Comparison of ENCODE assay signal across 9 mouse cellular contexts in genomic region chr14:19738094-19738843, GRCm38 (mm10). TPM values are rescaled to one million over a fixed set of nuclear protein-coding genes. Genes with fewer than 3 reads are reported as not detected.
DNase-seq lines count a peak whose midpoint lies in the region; ATAC-seq and TF ChIP-seq lines count a peak whose summit lies in the region.
"Had no signal": no experiment of that assay in that cellular context is flagged by ENCODE, and none has a peak within 500 bp of the region (broad histone marks: within the 10 kb centered on the region; RNA-seq: fewer than 3 reads in every experiment).

No protein-coding gene starts in this region.

- peak; percentile 94 for DNase-seq in kidney, postnatal 0 days (ENCODE audit: low spot score)
- no peak for DNase-seq in left cerebral cortex, postnatal 4 days
- DNase-seq in ovary, postnatal 10 days (ENCODE audit: low spot score): no peak
- DNase-seq in urinary bladder, postnatal 10 days (ENCODE audit: low spot score): no peak

- H3K9ac ChIP-seq in heart, embryonic 13.5 days: no peak overlapping the region
- H3K9ac ChIP-seq in heart, embryonic 12.5 days: no peak overlapping the region
- no peak overlapping the region for H3K9ac ChIP-seq in embryonic facial prominence, embryonic 15.5 days
- no peak overlapping the region for H3K9ac ChIP-seq in kidney, postnatal 0 days (ENCODE audit: low read depth, low read length)

- H3K4me3 ChIP-seq in heart, embryonic 13.5 days: no peak overlapping the region
- H3K4me3 ChIP-seq in heart, embryonic 12.5 days: no peak overlapping the region
- H3K4me3 ChIP-seq in embryonic facial prominence, embryonic 15.5 days (replicated peaks): no peak overlapping the region
- no peak overlapping the region for H3K4me3 ChIP-seq in kidney, postnatal 0 days (replicated peaks; ENCODE audit: low read depth, low read length)
- no peak overlapping the region for H3K4me3 ChIP-seq in myocyte

- intact Hi-C loops in left cerebral cortex, postnatal 4 days (cut with DNase I): no loop called here

- peaks cover 17% of the 10 kb centered on the region for H3K4me1 ChIP-seq in heart, embryonic 13.5 days
- H3K4me1 ChIP-seq in heart, embryonic 12.5 days (replicated peaks): peaks cover 14% of the 10 kb centered on the region
- H3K4me1 ChIP-seq in embryonic facial prominence, embryonic 15.5 days: peaks cover 19% of the 10 kb centered on the region
- peaks cover 8% of the 10 kb centered on the region for H3K4me1 ChIP-seq in kidney, postnatal 0 days (replicated peaks; ENCODE audit: insufficient read depth, low read length)

- TF ChIP-seq CTCF in kidney, postnatal 0 days (IDR thresholded peaks at IDR 0.05; ENCODE audit: low read depth): no peak

- H3K27me3 ChIP-seq in heart, embryonic 13.5 days (replicated peaks): no peaks in the 10 kb centered on the region
- H3K27me3 ChIP-seq in heart, embryonic 12.5 days (replicated peaks): no peaks in the 10 kb centered on the region
- H3K27me3 ChIP-seq in embryonic facial prominence, embryonic 15.5 days: no peaks in the 10 kb centered on the region
- no peaks in the 10 kb centered on the region for H3K27me3 ChIP-seq in kidney, postnatal 0 days (ENCODE audit: insufficient read depth, low read length)
- H3K27me3 ChIP-seq in myocyte (ENCODE audit: control insufficient read depth, insufficient read depth, insufficient read length): no peaks in the 10 kb centered on the region

- WGBS in heart, embryonic 13.5 days: 43% methylated on average over 5 of the region's 5 CpGs
- WGBS in heart, embryonic 12.5 days: 44% methylated on average over 5 of the region's 5 CpGs
- WGBS in embryonic facial prominence, embryonic 15.5 days: 23% methylated on average over 5 of the region's 5 CpGs
- 24% methylated on average over 5 of the region's 5 CpGs for WGBS in kidney, postnatal 0 days

- no peak for ATAC-seq in heart, embryonic 13.5 days (ENCODE audit: extremely low read depth, insufficient number of reproducible peaks, low FRiP score, low TSS enrichment)
- no peak for ATAC-seq in heart, embryonic 12.5 days (ENCODE audit: insufficient number of reproducible peaks, low FRiP score)
- ATAC-seq in embryonic facial prominence, embryonic 15.5 days (ENCODE audit: insufficient number of reproducible peaks, low FRiP score, low TSS enrichment, low read depth): 0 out of 2 replicates have a peak, but pooled peaks have one; percentile 43
- ATAC-seq in kidney, postnatal 0 days (replicated peaks; ENCODE audit: low FRiP score, low read depth): peak; percentile 70

- no peaks in the 10 kb centered on the region for H3K79me2 ChIP-seq in myocyte (ENCODE audit: control insufficient read depth, insufficient read depth)

- TF ChIP-seq POLR2A in myocyte (IDR thresholded peaks at IDR 0.05; ENCODE audit: insufficient read length, low read depth): no peak

- no peaks in the 10 kb centered on the region for H3K36me3 ChIP-seq in heart, embryonic 13.5 days
- H3K36me3 ChIP-seq in heart, embryonic 12.5 days: no peaks in the 10 kb centered on the region
- no peaks in the 10 kb centered on the region for H3K36me3 ChIP-seq in embryonic facial prominence, embryonic 15.5 days
- H3K36me3 ChIP-seq in kidney, postnatal 0 days (ENCODE audit: insufficient read depth, low read length): no peaks in the 10 kb centered on the region
- no peaks in the 10 kb centered on the region for H3K36me3 ChIP-seq in myocyte (ENCODE audit: control insufficient read depth, insufficient read depth)

- H3K4me2 ChIP-seq in heart, embryonic 13.5 days: no peak overlapping the region
- no peak overlapping the region for H3K4me2 ChIP-seq in heart, embryonic 12.5 days
- no peak overlapping the region for H3K4me2 ChIP-seq in embryonic facial prominence, embryonic 15.5 days (replicated peaks)
- no peak overlapping the region for H3K4me2 ChIP-seq in kidney, postnatal 0 days (ENCODE audit: low read length)
- peak overlapping the region; percentile 56 for H3K4me2 ChIP-seq in myocyte (ENCODE audit: low read depth)

- no peaks in the 10 kb centered on the region for H3K9me3 ChIP-seq in heart, embryonic 13.5 days
- no peaks in the 10 kb centered on the region for H3K9me3 ChIP-seq in heart, embryonic 12.5 days (replicated peaks)
- no peaks in the 10 kb centered on the region for H3K9me3 ChIP-seq in embryonic facial prominence, embryonic 15.5 days (replicated peaks)
- no peaks in the 10 kb centered on the region for H3K9me3 ChIP-seq in kidney, postnatal 0 days (replicated peaks; ENCODE audit: low read length)

- no peak overlapping the region for H3ac ChIP-seq in myocyte (ENCODE audit: control insufficient read depth, insufficient read length)

- H3K27ac ChIP-seq in heart, embryonic 13.5 days (replicated peaks): peak overlapping the region; percentile 65
- H3K27ac ChIP-seq in heart, embryonic 12.5 days (ENCODE audit: poor library complexity, severe bottlenecking): no peak overlapping the region
- H3K27ac ChIP-seq in embryonic facial prominence, embryonic 15.5 days (replicated peaks): peak overlapping the region; percentile 72
- peak overlapping the region; percentile 68; the same call in 1 of the 2 replicates for H3K27ac ChIP-seq in kidney, postnatal 0 days
- H3K27ac ChIP-seq: macrophage had no signal

TF ChIP-seq in myocyte, 11 proteins besides CTCF, POLR2A, EP300 and RAD21:
- peak in 1 of 3 experiments; percentile 50 for TF ChIP-seq MYOD1 (IDR thresholded peaks at IDR 0.05; ENCODE audit: control insufficient read depth in 1 of 3, insufficient read length in 2 of 3, low read depth in 2 of 3)
- TF ChIP-seq SRF (IDR thresholded peaks at IDR 0.05; ENCODE audit: control insufficient read depth, insufficient read length, low read depth): no peak
TF ChIP-seq in myocyte: peak in this region for 1.

RNA-seq across cellular contexts. Expression of gene Nid2, which starts 12.8 kb away (rescaled TPM):
- polyA plus RNA-seq in heart, embryonic 13.5 days (2015; fragmentation: Nextera tagmentation; extraction: Ambion mirVana): 124 and 138 TPM in 2 replicates
- 204 and 208 TPM in 2 replicates for polyA plus RNA-seq in heart, embryonic 12.5 days (2016; fragmentation: Nextera tagmentation; extraction: Ambion mirVana)
- polyA plus RNA-seq in embryonic facial prominence, embryonic 15.5 days (2015; fragmentation: Nextera tagmentation; extraction: Ambion mirVana): 86.7 and 91.3 TPM in 2 replicates
- 65.3 and 71.0 TPM in 2 replicates for polyA plus RNA-seq in kidney, postnatal 0 days (2015; fragmentation: Nextera tagmentation; extraction: Ambion mirVana)
- polyA plus RNA-seq in myocyte (2012; fragmentation: generic; extraction: Trizol): 52.6 TPM
- 10 to 100 TPM; 22.7 to 24.8 TPM for total RNA-seq in left cerebral cortex, postnatal 4 days (2021)

Comparison
In these comparisons a context has a peak if more than half of its experiments do, and no peak if none do; other contexts are left out.
1. ATAC-seq: peak in embryonic facial prominence, embryonic 15.5 days (single experiment) and kidney, postnatal 0 days (single experiment); none in heart, embryonic 13.5 days (single experiment) and heart, embryonic 12.5 days (single experiment).